Mouse (Mus musculus): ENCODE results near the gene Ankrd26.

Gene Ankrd26

GRCm38 (mm10) chr6:118478957-118479708 is 82.9 kb downstream of the Ankrd26 start, which contains the start of gene Zfp9:
Gene Zfp9 (minus strand): TSS chr6:118479320.
- DNase-seq (ENCODE audit: low read depth, low spot score): peak; percentile 75

GRCm38 (mm10) chr6:118477875-118478785 is 83.9 kb downstream of the Ankrd26 start:
- DNase-seq (ENCODE audit: low read depth, low spot score): no peak

GRCm38 (mm10) chr6:118462069-118462705 is 99.8 kb downstream of the Ankrd26 start:
- no peak for DNase-seq (ENCODE audit: low read depth, low spot score)

DNA sequence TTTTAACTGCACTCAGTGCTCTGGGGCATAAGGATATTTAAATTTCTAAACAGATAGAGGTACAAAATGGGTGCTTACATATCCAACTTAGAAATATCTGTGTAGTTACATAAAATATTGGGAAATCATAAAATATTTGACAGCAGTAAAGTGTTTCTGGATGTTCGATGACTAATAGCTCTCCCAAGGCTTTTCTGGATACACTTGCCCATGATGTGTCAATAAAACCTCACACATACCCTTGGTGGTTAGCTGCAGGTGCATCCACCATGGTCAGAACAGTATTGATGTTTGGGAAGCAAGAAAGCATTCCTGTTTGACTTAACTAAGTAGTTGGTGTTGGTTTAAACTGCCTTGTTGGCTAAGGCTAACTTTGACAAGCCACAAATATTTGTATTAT is 104.3 kb downstream of the Ankrd26 start:
- no peak for DNase-seq (ENCODE audit: low read depth, low spot score)

- peak; percentile 72 for DNase-seq (ENCODE audit: low read depth, low spot score)
Measured at GRCm38 (mm10) chr6:118455042-118455631, 106.9 kb downstream of the Ankrd26 start, which contains the start of gene Zfp248. Gene Zfp248 (minus strand): TSS chr6:118455528.

DNA sequence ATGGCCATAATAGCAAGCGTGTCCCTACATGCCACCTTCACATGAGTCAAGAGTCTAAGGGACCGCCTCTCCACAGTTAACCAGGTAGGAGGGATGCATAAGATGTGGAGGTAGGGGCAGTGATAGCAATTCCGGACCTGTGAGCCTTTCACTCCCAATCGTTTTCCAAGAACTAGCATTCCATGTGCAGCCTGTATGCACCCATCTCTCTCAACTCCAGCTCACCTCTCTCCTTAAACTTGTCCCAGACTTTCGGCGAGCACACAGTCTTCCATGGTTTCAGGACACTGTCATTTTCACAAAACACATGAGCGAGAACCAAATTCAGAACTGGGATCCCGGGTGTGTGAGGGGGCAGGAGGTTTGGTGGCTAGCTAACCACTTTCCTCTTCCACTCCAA is 107.6 kb downstream of the Ankrd26 start:
- no peak for DNase-seq (ENCODE audit: low read depth, low spot score)

Measured in skeletal muscle tissue, adult 2 months (tissue).